Mouse (Mus musculus) small intestine, adult 2 months (tissue): ENCODE measurements around the gene Tmem215. TPM values are rescaled to one million over a fixed set of nuclear protein-coding genes. Genes with fewer than 3 reads are reported as not detected.
A peak's percentile ranks its signal among the peaks of the same experiment; 100 is the strongest.

Experiments used
- H3K27ac ChIP-seq: fragments of 200-500 bp; 2 replicates; pipeline ENCODE4 v1.5.1; 2012; ENCODE audit warnings: low read depth, low read length, control low read depth, inconsistent platforms; ENCODE audit not compliant: insufficient read depth
- H3K27me3 ChIP-seq: fragments of 200-500 bp; 2 replicates; pipeline ENCODE4 v1.6.1; 2012; ENCODE audit warnings: mild to moderate bottlenecking, moderate library complexity, low read length, inconsistent platforms; ENCODE audit not compliant: control insufficient read depth, insufficient read depth
- H3K36me3 ChIP-seq: fragments of 200-500 bp; 2 replicates; pipeline ENCODE4 v1.6.1; 2012; ENCODE audit warnings: mild to moderate bottlenecking, low read length, control low read depth, inconsistent platforms; ENCODE audit not compliant: control insufficient read depth, insufficient read depth
- H3K4me1 ChIP-seq: fragments of 200-500 bp; 2 replicates; pipeline ENCODE4 v1.6.1; 2012; ENCODE audit warnings: low read length, inconsistent platforms, mixed read lengths; ENCODE audit not compliant: control insufficient read depth, insufficient read depth, insufficient read length
- H3K4me3 ChIP-seq: fragments of 200-500 bp; 2 replicates; pipeline ENCODE4 v1.5.1; 2012; ENCODE audit warnings: low read depth, mild to moderate bottlenecking, control low read depth, inconsistent platforms, low read length, moderate library complexity
- CTCF ChIP-seq: fragments of 200-500 bp; IDR thresholded peaks from 2 replicates; pipeline ENCODE4 v1.5.1; 2012; ENCODE audit warnings: low read depth, mild to moderate bottlenecking, control low read depth, inconsistent platforms, low read length, moderate library complexity, mixed read lengths; ENCODE audit not compliant: insufficient replicate concordance, insufficient read length; ENCODE audit errors: extremely low read depth
- POLR2A ChIP-seq: fragments of 200-500 bp; IDR thresholded peaks from 2 replicates; pipeline ENCODE4 v1.6.1; 2012; ENCODE audit warnings: low read depth, mild to moderate bottlenecking, control low read depth, inconsistent platforms, low read length, moderate library complexity
- WGBS: fragments of 180-500 bp; shearing (Covaris S2); methylation state at CpG from one replicate; pipeline ENCODE4 v1.1.7; 2018; 5-methylcytosine and 5-hydroxymethylcytosine counted together
- polyA plus RNA-seq: library from polyadenylated mRNA; depleted of rRNA; stranded (reverse); fragments of >200 nt; gene quantifications from 2 replicates; pipeline ENCODE4 v1.2.3, GENCODE M21; 2012; rRNA removed

Gene Tmem215
- 0.23 TPM in 1 of 2 replicates, not detected in the other for polyA plus RNA-seq

GRCm38 (mm10) chr4:40471880-40472279 lies at the start of gene Tmem215:
TSS of gene Tmem215 (plus strand) at chr4:40472180.
- Histone ChIP-seq H3K36me3 (no peaks in the 10 kb centered on the region), H3K27me3 (peaks cover 5% of the 10 kb centered on the region; the same call in 1 of the 2 replicates), H3K27ac (no peak within 1 kb of the TSS), H3K4me3 (peak within 1 kb of the TSS; percentile 27; the same call in 1 of the 2 replicates), H3K4me1 (no peaks in the 10 kb centered on the region)
- WGBS, result 79% methylated on average over 10 of the region's 10 CpGs
- TF ChIP-seq POLR2A (no peak), CTCF (no peak)

DNA sequence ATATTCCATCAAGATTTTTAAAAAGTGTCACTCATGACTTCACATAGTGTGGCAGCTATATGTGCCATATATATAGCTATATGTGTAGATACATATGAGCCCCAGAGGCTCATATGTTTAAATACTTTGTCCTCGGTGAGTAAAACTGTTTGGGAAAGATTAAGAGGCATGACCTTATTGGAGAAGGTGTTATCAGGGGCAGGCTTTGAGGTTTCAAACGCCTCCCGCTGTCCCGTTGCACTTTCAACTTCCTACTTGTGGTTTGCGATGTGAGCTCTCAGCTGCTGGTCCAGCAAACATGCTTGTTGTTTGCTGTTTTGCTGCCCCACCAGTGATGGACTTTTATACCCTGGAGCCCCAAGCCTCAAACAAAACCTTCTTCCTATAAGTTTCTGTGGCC lies 40.1 kb upstream of the Tmem215 start:
- Histone ChIP-seq H3K4me1 (no peaks in the 10 kb centered on the region), H3K27ac (no peak overlapping the region), H3K4me3 (no peak overlapping the region), H3K36me3 (no peaks in the 10 kb centered on the region), H3K27me3 (no peaks in the 10 kb centered on the region)
- 36% methylated on average over 5 of the region's 5 CpGs for WGBS
- no peak for TF ChIP-seq POLR2A
- no peak for TF ChIP-seq CTCF

DNA sequence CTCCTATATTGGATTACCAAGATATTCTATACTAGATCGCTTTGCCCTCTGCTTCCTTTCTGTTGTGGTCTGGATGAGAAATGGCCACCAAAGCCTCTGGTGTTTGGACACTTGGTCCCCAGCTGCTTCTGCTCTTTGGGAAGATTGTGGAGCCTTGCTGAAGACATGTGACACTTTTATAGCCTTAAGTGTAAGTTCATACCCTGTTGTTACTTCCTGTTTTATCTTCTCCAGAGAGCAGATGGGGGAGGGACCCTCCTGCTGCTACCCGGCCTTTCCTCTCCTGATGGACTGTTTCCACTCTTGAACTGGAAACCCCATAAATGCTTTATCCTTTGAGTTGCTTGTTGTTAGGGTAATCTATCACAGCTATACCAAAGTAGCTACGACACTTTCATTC lies 38.6 kb upstream of the Tmem215 start:
- Histone ChIP-seq H3K4me3 (no peak overlapping the region), H3K4me1 (no peaks in the 10 kb centered on the region), H3K36me3 (no peaks in the 10 kb centered on the region), H3K27me3 (no peaks in the 10 kb centered on the region), H3K27ac (no peak overlapping the region)
- TF ChIP-seq POLR2A (no peak), CTCF (no peak)
- 64% methylated on average over 3 of the region's 3 CpGs for WGBS

DNA sequence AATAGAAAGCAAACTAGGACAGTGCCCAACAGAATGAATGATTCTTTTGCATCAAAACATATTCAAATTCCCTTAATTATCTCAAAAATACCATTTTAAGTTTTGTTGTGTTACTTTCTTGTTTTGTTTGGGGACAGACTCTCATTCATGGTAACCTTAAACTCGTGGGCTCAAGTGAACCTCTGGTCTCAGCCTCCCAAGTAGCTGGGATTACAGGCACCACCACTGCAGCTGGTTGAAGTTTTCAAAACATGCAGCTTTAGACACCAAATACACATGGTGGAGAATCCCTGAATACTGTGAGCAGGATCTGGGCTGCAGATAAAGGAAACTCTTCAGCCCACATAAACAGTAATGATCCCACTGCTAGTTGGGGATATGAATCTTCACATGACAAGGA lies 37.6 kb upstream of the Tmem215 start:
- TF ChIP-seq POLR2A (no peak), CTCF (no peak)
- no peak overlapping the region for H3K27ac ChIP-seq
- WGBS, result 40% methylated on average over 1 of the region's 1 CpGs
- no peaks in the 10 kb centered on the region for H3K27me3 ChIP-seq
- H3K4me3 ChIP-seq, result no peak overlapping the region
- H3K4me1 ChIP-seq, result no peaks in the 10 kb centered on the region
- no peaks in the 10 kb centered on the region for H3K36me3 ChIP-seq

DNA sequence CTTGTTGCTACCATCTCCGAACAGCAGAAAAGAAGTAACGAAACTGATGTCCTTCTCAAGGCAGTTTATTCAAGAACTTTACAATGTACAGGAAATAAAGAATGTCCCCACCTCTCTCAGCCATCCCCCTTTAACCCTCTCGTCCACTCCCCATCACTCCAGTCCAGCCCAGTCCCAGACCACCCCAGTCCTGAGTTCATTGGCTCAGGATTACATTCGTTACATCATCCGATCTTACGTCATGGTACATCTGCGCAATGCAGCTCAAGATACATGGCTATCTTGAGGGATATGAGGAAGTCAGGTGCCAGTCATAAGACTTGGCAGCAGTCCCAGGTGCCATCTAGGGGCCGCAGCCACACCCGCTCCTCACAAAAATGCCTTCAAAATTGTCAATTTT lies 28.4 kb upstream of the Tmem215 start:
- WGBS, result 73% methylated on average over 9 of the region's 9 CpGs
- Histone ChIP-seq H3K4me3 (no peak overlapping the region), H3K27me3 (no peaks in the 10 kb centered on the region), H3K4me1 (no peaks in the 10 kb centered on the region), H3K27ac (no peak overlapping the region), H3K36me3 (no peaks in the 10 kb centered on the region)
- TF ChIP-seq CTCF, result no peak
- TF ChIP-seq POLR2A, result no peak

- TF ChIP-seq CTCF (no peak), POLR2A (no peak)
- H3K27ac ChIP-seq, result no peak overlapping the region
- no peaks in the 10 kb centered on the region for H3K36me3 ChIP-seq
- 6% methylated on average over 55 of the region's 55 CpGs for WGBS
- H3K4me1 ChIP-seq, result no peaks in the 10 kb centered on the region
- H3K27me3 ChIP-seq, result peaks cover 5% of the 10 kb centered on the region; the same call in 1 of the 2 replicates
- H3K4me3 ChIP-seq, result peak overlapping the region; percentile 27
Observed at GRCm38 (mm10) chr4:40472700-40473530, 935 bp downstream of the Tmem215 start.

GRCm38 (mm10) chr4:40473911-40474310 lies 1.9 kb downstream of the Tmem215 start:
- Histone ChIP-seq H3K4me3 (no peak overlapping the region), H3K27me3 (peaks cover 5% of the 10 kb centered on the region; the same call in 1 of the 2 replicates), H3K27ac (no peak overlapping the region), H3K4me1 (no peaks in the 10 kb centered on the region), H3K36me3 (no peaks in the 10 kb centered on the region)
- 65% methylated on average over 9 of the region's 9 CpGs for WGBS
- TF ChIP-seq POLR2A, result no peak
- TF ChIP-seq CTCF, result no peak

- Histone ChIP-seq H3K36me3 (no peaks in the 10 kb centered on the region), H3K27me3 (peaks cover 1% of the 10 kb centered on the region; the same call in 1 of the 2 replicates), H3K27ac (no peak overlapping the region), H3K4me3 (no peak overlapping the region), H3K4me1 (no peaks in the 10 kb centered on the region)
- TF ChIP-seq CTCF (no peak), POLR2A (no peak)
- 81% methylated on average over 5 of the region's 5 CpGs for WGBS
Observed at GRCm38 (mm10) chr4:40477963-40478362, 6.0 kb downstream of the Tmem215 start.
